Mouse (Mus musculus) stomach, adult 2 months (tissue): Measurements from ENCODE around the gene B3gat2. TPM values are rescaled to one million over a fixed set of nuclear protein-coding genes. Genes with fewer than 3 reads are reported as not detected.

Source experiments
- polyA plus RNA-seq: library from polyadenylated mRNA; depleted of rRNA; stranded (reverse); fragments of >200 nt; gene quantifications from 2 replicates; pipeline ENCODE4 v1.2.3, GENCODE M21; 2012; rRNA removed

The B3gat2 gene
- 0.03 TPM in 1 of 2 replicates, not detected in the other for polyA plus RNA-seq

DNA sequence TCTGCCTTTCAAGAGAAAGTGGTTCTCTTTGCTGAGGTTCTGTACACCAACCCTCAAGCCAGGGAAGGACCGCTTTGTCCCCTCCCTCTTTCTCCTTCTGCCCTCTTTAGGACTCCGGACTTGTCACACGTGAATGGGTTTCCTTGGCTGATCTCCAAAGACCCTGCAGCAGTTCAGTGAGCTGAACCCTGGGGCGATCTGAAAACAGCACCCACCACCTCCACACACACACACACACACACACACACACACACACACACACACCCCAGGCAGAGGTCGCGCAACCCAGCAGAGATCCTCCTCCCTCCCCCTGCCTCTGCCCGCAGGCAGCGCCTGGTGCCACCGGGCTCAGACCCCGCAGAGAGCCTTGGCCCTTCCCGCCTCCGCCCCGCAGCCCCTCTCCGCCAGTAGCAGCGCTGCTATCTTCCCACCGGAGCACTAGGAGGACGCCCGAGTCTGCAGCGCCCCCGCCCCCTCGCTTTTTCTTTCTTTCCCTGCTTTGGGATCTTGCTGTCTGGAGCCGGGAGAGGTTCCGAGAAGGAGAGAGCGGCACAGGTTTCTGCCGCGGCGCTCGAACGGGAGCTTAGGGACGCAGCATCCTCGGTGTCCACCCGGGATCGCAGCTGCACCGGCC lies at the start of gene B3gat2:
Gene B3gat2, plus strand, starts transcription at position 252 of the 634 bp plus-strand sequence.

Other genes with a start within 250 kb of the B3gat2 start
- gene Smap1, start 160.6 kb downstream of the B3gat2 start, polyA plus RNA-seq, result 9.3 and 22.0 TPM in 2 replicates
- gene Sdhaf4, start 243.9 kb downstream of the B3gat2 start, polyA plus RNA-seq, result 0.71 and 2.0 TPM in 2 replicates